Mouse (Mus musculus): ENCODE data around the gene Tle1. TPM values are rescaled to one million over a fixed set of nuclear protein-coding genes. Genes with fewer than 3 reads are reported as not detected.

The Tle1 gene
- total RNA-seq, 2 experiments from 2014 or later = 77.1 to 87.0 TPM

DNA sequence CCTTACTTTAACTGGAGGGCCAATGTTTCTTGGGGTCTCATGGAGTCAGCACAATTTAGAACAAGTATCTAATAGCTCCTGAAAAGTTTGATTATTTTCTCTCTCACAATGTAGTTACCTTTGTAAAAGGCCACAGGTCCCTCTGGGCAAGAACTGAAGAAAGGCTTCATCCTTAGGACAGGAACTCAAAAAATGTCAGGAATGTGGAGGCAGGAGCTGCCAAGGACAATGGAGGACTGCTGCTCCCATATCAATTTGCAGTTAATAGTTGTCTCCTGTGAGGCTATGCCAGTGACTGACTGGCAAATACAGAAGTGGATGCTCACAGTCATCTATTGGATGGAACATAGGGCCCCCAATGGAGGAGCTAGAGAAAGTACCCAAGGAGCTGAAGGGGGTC lies 96.5 kb downstream of the Tle1 start:
- Histone ChIP-seq H3K4me3 (no peak overlapping the region), H3K27ac (no peak overlapping the region)
- DNase-seq (ENCODE audit: low spot score in 2 of 2) = no peak
- TF ChIP-seq CTCF (conservative IDR thresholded peaks at IDR 0.05) = no peak

DNA sequence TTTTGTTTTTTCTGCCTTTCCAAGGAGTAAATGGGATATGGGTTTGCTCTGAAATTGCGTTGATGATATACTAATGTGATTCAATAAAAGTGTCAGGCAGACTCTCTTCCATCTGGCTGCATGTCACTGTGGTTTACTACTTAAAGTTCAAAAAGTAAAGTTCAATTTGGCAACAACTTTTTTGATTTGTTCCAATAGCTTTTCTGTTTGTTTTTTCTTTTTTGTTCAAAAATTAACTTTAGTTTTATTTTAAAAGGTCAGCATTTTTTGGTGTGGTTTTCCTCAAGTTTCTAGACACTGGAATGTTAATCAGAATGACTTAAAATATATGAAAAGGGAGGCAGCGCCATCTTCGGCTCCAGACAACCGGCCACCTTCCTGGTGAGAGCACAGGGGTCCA lies 112.9 kb downstream of the Tle1 start:
- DNase-seq (ENCODE audit: low spot score in 2 of 2) = no peak
- no peak overlapping the region for H3K4me3 ChIP-seq
- H3K27ac ChIP-seq = no peak overlapping the region
- TF ChIP-seq CTCF (conservative IDR thresholded peaks at IDR 0.05) = no peak

DNA sequence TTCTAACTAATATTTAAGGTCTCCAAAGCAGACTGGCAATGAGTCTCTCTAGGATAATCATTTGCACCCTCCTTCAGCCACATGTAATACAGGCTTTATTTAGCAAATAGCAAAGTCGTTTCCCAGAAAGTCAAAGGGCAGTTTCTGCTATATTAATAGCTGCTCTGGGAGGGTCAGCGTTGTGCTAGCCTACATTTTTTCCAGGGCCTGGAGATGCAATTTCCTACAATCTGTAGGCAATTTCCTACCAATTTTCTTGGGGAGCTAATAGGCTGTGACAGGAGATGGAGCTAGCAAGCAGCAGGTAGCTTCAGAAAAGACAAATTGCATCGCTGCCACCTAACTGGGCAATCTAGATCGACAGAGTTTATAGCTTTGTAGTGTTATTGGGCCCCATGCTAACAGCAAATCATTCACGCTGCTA lies 131.6 kb downstream of the Tle1 start:
- DNase-seq (ENCODE audit: low spot score in 2 of 2) = no peak
- H3K27ac ChIP-seq = no peak overlapping the region
- peak; percentile 13; the same call in 1 of the 2 replicates for TF ChIP-seq CTCF (conservative IDR thresholded peaks at IDR 0.05)
- H3K4me3 ChIP-seq = no peak overlapping the region

DNA sequence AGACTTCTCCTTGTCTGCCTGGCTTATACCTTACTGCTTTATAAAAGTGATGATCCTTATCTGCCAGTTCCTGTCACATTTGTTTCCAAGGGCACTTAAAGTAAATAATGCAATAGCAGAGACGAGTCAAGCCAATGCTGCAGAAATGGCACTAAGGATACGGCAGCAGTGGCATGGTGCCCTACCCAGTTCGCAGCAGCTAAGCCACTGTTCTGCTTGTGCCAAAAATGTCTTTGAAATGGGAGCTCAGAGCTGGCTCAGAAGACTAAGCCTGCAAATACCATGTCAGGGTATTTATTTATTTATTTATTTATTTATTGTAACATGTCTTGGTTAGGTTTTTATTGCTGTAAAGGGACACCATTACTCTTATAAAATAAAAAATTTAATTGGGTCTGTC lies 132.8 kb downstream of the Tle1 start:
- no peak for TF ChIP-seq CTCF (conservative IDR thresholded peaks at IDR 0.05)
- no peak overlapping the region for H3K4me3 ChIP-seq
- H3K27ac ChIP-seq = no peak overlapping the region
- DNase-seq (ENCODE audit: low spot score in 2 of 2) = no peak
